Mouse (Mus musculus) forebrain, postnatal 0 days (tissue): ENCODE data around the gene Ccdc124. TPM values are rescaled to one million over a fixed set of nuclear protein-coding genes. Genes with fewer than 3 reads are reported as not detected.
A peak's percentile ranks its signal among the peaks of the same experiment; 100 is the strongest.

Experiments
- ATAC-seq: fragments of 200-750 bp; cut with Nextera tagmentation; 2 replicates; pipeline ENCODE4 v1.8.0; 2017; ENCODE audit warnings: mild to moderate bottlenecking, moderate library complexity
- DNase-seq: peaks from one replicate; pipeline ENCODE4 v3.0.0-alpha.2; 2015
- H3K27ac ChIP-seq: fragments of 300-500 bp; sonication (generic); 2 replicates; pipeline ENCODE4 v1.5.1; 2014; ENCODE audit warnings: low read depth, mild to moderate bottlenecking, antibody characterized with exemption, low read length, moderate library complexity, mixed read lengths
- H3K27me3 ChIP-seq: fragments of 300-500 bp; sonication (generic); 2 replicates; pipeline ENCODE4 v1.6.1; 2014; ENCODE audit warnings: mild to moderate bottlenecking, low read length, mixed read lengths; ENCODE audit not compliant: insufficient read depth
- H3K36me3 ChIP-seq: fragments of 300-500 bp; sonication (generic); 2 replicates; pipeline ENCODE4 v1.6.1; 2014; ENCODE audit warnings: mild to moderate bottlenecking, moderate library complexity; ENCODE audit not compliant: insufficient read depth
- H3K4me1 ChIP-seq: fragments of 300-500 bp; sonication (generic); 2 replicates; pipeline ENCODE4 v1.6.1; 2014; ENCODE audit warnings: antibody characterized with exemption; ENCODE audit not compliant: insufficient read depth
- H3K4me2 ChIP-seq: fragments of 300-500 bp; sonication (generic); 2 replicates; pipeline ENCODE4 v1.6.1; 2014; ENCODE audit warnings: low read depth, mild to moderate bottlenecking, moderate library complexity
- H3K4me3 ChIP-seq: fragments of 300-500 bp; sonication (generic); 2 replicates; pipeline ENCODE4 v1.5.1; 2014; ENCODE audit warnings: low read depth, low read length, mixed read lengths
- H3K9ac ChIP-seq: fragments of 300-500 bp; sonication (generic); 2 replicates; pipeline ENCODE4 v1.6.1; 2014; ENCODE audit warnings: mild to moderate bottlenecking
- H3K9me3 ChIP-seq: fragments of 300-500 bp; sonication (generic); 2 replicates; pipeline ENCODE4 v1.6.1; 2016; ENCODE audit warnings: low read length
- CTCF ChIP-seq: sonication (generic); IDR thresholded peaks from 2 replicates; pipeline ENCODE4 v1.5.1; 2016; ENCODE audit warnings: antibody characterized with exemption, control low read depth, low read depth
- WGBS: fragments of 180-500 bp; shearing (Covaris S2); extraction: QIAGEN DNeasy Blood & Tissue Kit; methylation state at CpG from one replicate; pipeline ENCODE4 v1.1.7; 2014; 5-methylcytosine and 5-hydroxymethylcytosine counted together
- polyA plus RNA-seq: library from polyadenylated mRNA; unstranded; fragments of >200 nt; fragmentation: Nextera tagmentation; extraction: Ambion mirVana; gene quantifications from 2 replicates; pipeline ENCODE4 v1.2.1, GENCODE M21; 2015
- total RNA-seq: library from RNA; depleted of rRNA; stranded (reverse); fragments of >200 nt; gene quantifications from 2 replicates; pipeline ENCODE4 v1.2.3, GENCODE M21; 2014

Gene Ccdc124
- total and polyA plus RNA-seq, 2 experiments from 2014 or later, result 34.7 to 161 TPM

GRCm38 (mm10) chr8:70845108-70845507 is 28.6 kb downstream of the Ccdc124 start:
- Histone ChIP-seq H3K36me3 (peaks cover 4% of the 10 kb centered on the region; the same call in 1 of the 2 replicates), H3K4me1 (no peaks in the 10 kb centered on the region), H3K9ac (no peak overlapping the region), H3K27me3 (no peaks in the 10 kb centered on the region), H3K9me3 (no peaks in the 10 kb centered on the region), H3K4me3 (no peak overlapping the region), H3K27ac (no peak overlapping the region), H3K4me2 (no peak overlapping the region)
- 45% methylated on average over 5 of the region's 5 CpGs for WGBS
- no peak for TF ChIP-seq CTCF
- ATAC-seq (no peak), DNase-seq (no peak)

- no peak overlapping the region for H3K9ac ChIP-seq
- no peaks in the 10 kb centered on the region for H3K4me1 ChIP-seq
- H3K9me3 ChIP-seq, result no peaks in the 10 kb centered on the region
- peak; percentile 90 for DNase-seq
- under 1% methylated on average over 6 of the region's 6 CpGs for WGBS
- no peak overlapping the region for H3K27ac ChIP-seq
- ATAC-seq, result no peak
- peaks cover 4% of the 10 kb centered on the region; the same call in 1 of the 2 replicates for H3K36me3 ChIP-seq
- no peak overlapping the region for H3K4me2 ChIP-seq
- H3K27me3 ChIP-seq, result no peaks in the 10 kb centered on the region
- TF ChIP-seq CTCF, result peak; percentile 98
- H3K4me3 ChIP-seq, result no peak overlapping the region
These were observed 29.2 kb downstream of the Ccdc124 start for GRCm38 (mm10) chr8:70844523-70844922.

- ATAC-seq (no peak), DNase-seq (no peak)
- no peak for TF ChIP-seq CTCF
- Histone ChIP-seq H3K27ac (no peak overlapping the region), H3K4me3 (no peak overlapping the region), H3K36me3 (peaks cover 4% of the 10 kb centered on the region; the same call in 1 of the 2 replicates), H3K4me2 (no peak overlapping the region), H3K4me1 (no peaks in the 10 kb centered on the region), H3K27me3 (no peaks in the 10 kb centered on the region), H3K9me3 (no peaks in the 10 kb centered on the region), H3K9ac (no peak overlapping the region)
- 84% methylated on average over 8 of the region's 8 CpGs for WGBS
These were observed 29.8 kb downstream of the Ccdc124 start for GRCm38 (mm10) chr8:70843941-70844340.

- no peaks in the 10 kb centered on the region for H3K9me3 ChIP-seq
- TF ChIP-seq CTCF, result no peak
- H3K4me2 ChIP-seq, result no peak overlapping the region
- 85% methylated on average over 5 of the region's 5 CpGs for WGBS
- H3K27ac ChIP-seq, result no peak overlapping the region
- ATAC-seq, result no peak
- peaks cover 1% of the 10 kb centered on the region; the same call in 1 of the 2 replicates for H3K36me3 ChIP-seq
- DNase-seq, result no peak
- H3K4me1 ChIP-seq, result no peaks in the 10 kb centered on the region
- no peaks in the 10 kb centered on the region for H3K27me3 ChIP-seq
- no peak overlapping the region for H3K9ac ChIP-seq
- H3K4me3 ChIP-seq, result no peak overlapping the region
These were observed 30.4 kb downstream of the Ccdc124 start for GRCm38 (mm10) chr8:70843214-70843773.

GRCm38 (mm10) chr8:70842484-70842883 is 31.3 kb downstream of the Ccdc124 start:
- no peak overlapping the region for H3K9ac ChIP-seq
- H3K27ac ChIP-seq, result no peak overlapping the region
- no peak overlapping the region for H3K4me3 ChIP-seq
- 69% methylated on average over 25 of the region's 25 CpGs for WGBS
- H3K27me3 ChIP-seq, result no peaks in the 10 kb centered on the region
- ATAC-seq (no peak), DNase-seq (no peak)
- H3K4me2 ChIP-seq, result no peak overlapping the region
- no peak for TF ChIP-seq CTCF
- no peaks in the 10 kb centered on the region; the same call in 1 of the 2 replicates for H3K36me3 ChIP-seq
- H3K9me3 ChIP-seq, result no peaks in the 10 kb centered on the region
- no peaks in the 10 kb centered on the region for H3K4me1 ChIP-seq

- DNase-seq (peak; percentile 90), ATAC-seq (no peak)
- Histone ChIP-seq H3K27ac (no peak overlapping the region), H3K4me3 (no peak overlapping the region), H3K4me1 (no peaks in the 10 kb centered on the region), H3K9ac (no peak overlapping the region), H3K4me2 (no peak overlapping the region), H3K36me3 (peaks cover 2% of the 10 kb centered on the region; the same call in 1 of the 2 replicates), H3K27me3 (no peaks in the 10 kb centered on the region), H3K9me3 (no peaks in the 10 kb centered on the region)
- TF ChIP-seq CTCF, result peak; percentile 96
- 39% methylated on average over 22 of the region's 22 CpGs for WGBS
These were observed 32.3 kb downstream of the Ccdc124 start for GRCm38 (mm10) chr8:70841147-70842072.

GRCm38 (mm10) chr8:70840590-70840989 is 33.1 kb downstream of the Ccdc124 start:
- Histone ChIP-seq H3K9ac (no peak overlapping the region), H3K36me3 (peaks cover 2% of the 10 kb centered on the region; the same call in 1 of the 2 replicates), H3K4me2 (no peak overlapping the region), H3K4me3 (no peak overlapping the region), H3K27ac (no peak overlapping the region), H3K9me3 (no peaks in the 10 kb centered on the region), H3K27me3 (no peaks in the 10 kb centered on the region), H3K4me1 (no peaks in the 10 kb centered on the region)
- WGBS, result 54% methylated on average over 10 of the region's 10 CpGs
- DNase-seq, result no peak
- TF ChIP-seq CTCF, result no peak
- ATAC-seq, result no peak
